Mouse (Mus musculus) liver, embryonic 12.5 days (tissue): ENCODE data around the gene Hoxb5. TPM values are rescaled to one million over a fixed set of nuclear protein-coding genes. Genes with fewer than 3 reads are reported as not detected.

ENCODE experiments used
- ATAC-seq: fragments of 200-750 bp; cut with Nextera tagmentation; 2 replicates; pipeline ENCODE4 v1.8.0; 2017; ENCODE audit warnings: moderate number of reproducible peaks, mild to moderate bottlenecking, moderate library complexity
- H3K27ac ChIP-seq: fragments of 300-500 bp; sonication (generic); 2 replicates; pipeline ENCODE4 v1.5.1; 2016; ENCODE audit warnings: mild to moderate bottlenecking
- H3K27me3 ChIP-seq: fragments of 300-500 bp; sonication (generic); replicated peaks from 2 replicates; pipeline ENCODE4 v1.6.1; 2016; ENCODE audit warnings: mild to moderate bottlenecking, moderate library complexity
- H3K36me3 ChIP-seq: fragments of 300-500 bp; sonication (generic); 2 replicates; pipeline ENCODE4 v1.6.1; 2016; ENCODE audit warnings: mild to moderate bottlenecking, moderate library complexity
- H3K4me1 ChIP-seq: fragments of 300-500 bp; sonication (generic); 2 replicates; pipeline ENCODE4 v1.6.1; 2016
- H3K4me2 ChIP-seq: fragments of 300-500 bp; sonication (generic); 2 replicates; pipeline ENCODE4 v1.6.1; 2016; ENCODE audit warnings: mild to moderate bottlenecking, moderate library complexity
- H3K4me3 ChIP-seq: fragments of 300-500 bp; sonication (generic); 2 replicates; pipeline ENCODE4 v1.5.1; 2016; ENCODE audit warnings: mild to moderate bottlenecking, moderate library complexity
- H3K9ac ChIP-seq: fragments of 300-500 bp; sonication (generic); 2 replicates; pipeline ENCODE4 v1.6.1; 2016; ENCODE audit warnings: mild to moderate bottlenecking, moderate library complexity
- H3K9me3 ChIP-seq: fragments of 300-500 bp; sonication (generic); replicated peaks from 2 replicates; pipeline ENCODE4 v1.6.1; 2016; ENCODE audit warnings: mild to moderate bottlenecking, moderate library complexity
- WGBS: fragments of 180-500 bp; shearing (Covaris S2); methylation state at CpG from one replicate; pipeline ENCODE4 v1.1.7; 2016; ENCODE audit not compliant: insufficient replicate concordance; 5-methylcytosine and 5-hydroxymethylcytosine counted together
- polyA plus RNA-seq: library from polyadenylated mRNA; unstranded; fragments of >200 nt; fragmentation: Nextera tagmentation; extraction: Ambion mirVana; gene quantifications from 2 replicates; pipeline ENCODE4 v1.2.1, GENCODE M21; 2016

Gene Hoxb5
- polyA plus RNA-seq, 1 experiment from 2014 or later = 1.5 TPM

DNA sequence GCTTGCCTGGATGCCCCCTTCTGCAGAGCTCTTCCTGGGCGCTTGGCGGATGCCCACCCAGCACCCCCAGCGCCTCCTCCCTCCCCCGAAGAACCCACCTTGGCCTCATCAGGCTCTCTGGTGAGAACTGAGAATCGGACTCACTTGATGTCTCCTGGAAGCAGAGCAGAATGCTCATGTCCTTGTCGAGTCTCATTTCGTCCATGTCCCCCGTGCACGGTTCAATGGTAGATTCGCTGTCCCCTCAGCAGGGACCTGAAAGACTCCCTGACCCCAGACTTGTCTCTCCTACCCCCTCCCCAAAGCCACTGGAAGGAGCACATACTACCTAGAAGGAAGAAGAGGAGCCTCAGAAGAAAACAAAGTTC lies 2.1 kb upstream of the Hoxb5 start:
- no peaks in the 10 kb centered on the region for H3K9me3 ChIP-seq
- 0 out of 2 replicates have a peak, but pooled peaks cover 7% of the 10 kb centered on the region for H3K4me1 ChIP-seq
- peaks cover 100% of the 10 kb centered on the region for H3K27me3 ChIP-seq
- ATAC-seq = no peak
- 20% methylated on average over 10 of the region's 10 CpGs for WGBS
- no peaks in the 10 kb centered on the region for H3K36me3 ChIP-seq
- H3K4me3 ChIP-seq = no peak overlapping the region
- no peak overlapping the region for H3K4me2 ChIP-seq
- no peak overlapping the region for H3K9ac ChIP-seq
- H3K27ac ChIP-seq = no peak overlapping the region

DNA sequence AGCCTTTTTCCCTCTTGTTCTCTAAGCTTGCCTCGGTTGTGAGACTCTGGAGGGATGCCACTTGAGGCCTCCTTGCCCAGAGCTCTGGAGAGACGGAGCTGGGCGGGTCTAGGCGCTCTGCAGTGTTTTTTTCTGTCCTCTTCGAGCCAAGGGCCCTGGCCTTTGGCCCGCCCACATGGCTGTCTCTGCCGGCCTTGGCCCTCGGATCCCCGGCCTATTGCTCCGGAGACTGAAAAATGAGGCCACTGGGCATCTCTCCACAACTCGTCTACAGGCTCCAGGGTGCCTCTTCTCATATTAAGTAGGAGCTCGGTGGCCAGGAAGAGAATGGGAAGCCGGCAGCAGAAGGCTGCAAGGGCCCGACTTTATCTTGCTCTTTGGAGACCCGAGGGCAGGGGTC lies 1.3 kb upstream of the Hoxb5 start:
- Histone ChIP-seq H3K9me3 (no peaks in the 10 kb centered on the region), H3K27ac (no peak overlapping the region)

DNA sequence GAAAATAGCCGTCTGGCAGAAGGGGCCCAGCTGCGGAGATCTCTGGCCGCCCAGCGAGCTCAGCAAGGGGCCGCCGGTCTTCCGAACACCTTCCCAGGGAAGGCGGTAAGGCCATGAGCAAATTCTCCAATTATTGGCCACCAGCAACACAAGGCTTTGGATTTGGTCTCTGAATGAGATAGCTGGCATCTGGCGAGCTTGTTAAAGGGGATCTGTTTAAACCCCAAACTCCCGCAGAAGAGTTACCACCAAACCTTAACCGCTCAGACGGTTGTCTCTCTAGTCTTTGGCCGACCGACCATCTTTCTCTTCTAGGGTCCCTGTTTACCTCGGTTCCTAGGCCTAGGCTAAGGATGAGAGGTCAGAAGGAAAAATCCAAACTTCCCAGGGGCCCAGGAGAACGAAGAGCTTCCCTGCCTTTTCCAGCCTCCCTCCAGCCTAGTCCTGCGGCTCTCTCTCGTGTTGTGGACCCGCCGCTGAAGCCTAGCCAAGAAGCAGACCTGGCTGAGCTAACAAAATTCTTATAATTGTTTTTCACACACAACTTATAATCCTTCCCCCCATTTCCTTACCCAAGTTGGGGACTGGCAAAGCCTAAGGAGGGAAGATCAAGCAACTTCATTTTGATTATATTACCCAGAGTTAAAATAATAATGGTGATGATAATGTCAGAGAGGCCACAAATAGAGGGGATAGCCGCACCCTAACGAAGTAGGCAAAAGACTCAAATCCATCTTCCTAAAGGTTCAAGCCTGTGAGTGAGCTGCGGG lies 570 bp upstream of the Hoxb5 start:
- 29% methylated on average over 23 of the region's 23 CpGs for WGBS
- H3K9me3 ChIP-seq = no peaks in the 10 kb centered on the region
- H3K36me3 ChIP-seq = no peaks in the 10 kb centered on the region
- peaks cover 100% of the 10 kb centered on the region for H3K27me3 ChIP-seq
- H3K4me1 ChIP-seq = 0 out of 2 replicates have a peak, but pooled peaks cover 7% of the 10 kb centered on the region
- no peak overlapping the region for H3K27ac ChIP-seq
- H3K4me2 ChIP-seq = no peak overlapping the region
- H3K4me3 ChIP-seq = no peak overlapping the region
- no peak for ATAC-seq
- H3K9ac ChIP-seq = no peak overlapping the region

More for the DNA sequence above, 1.3 kb upstream of the Hoxb5 start:
- no peak overlapping the region for H3K4me3 ChIP-seq
- H3K4me2 ChIP-seq = no peak overlapping the region
- 17% methylated on average over 15 of the region's 15 CpGs for WGBS
- H3K9ac ChIP-seq = no peak overlapping the region
- ATAC-seq = no peak
- H3K27me3 ChIP-seq = peaks cover 100% of the 10 kb centered on the region
- H3K4me1 ChIP-seq = 0 out of 2 replicates have a peak, but pooled peaks cover 7% of the 10 kb centered on the region
- H3K36me3 ChIP-seq = no peaks in the 10 kb centered on the region

DNA sequence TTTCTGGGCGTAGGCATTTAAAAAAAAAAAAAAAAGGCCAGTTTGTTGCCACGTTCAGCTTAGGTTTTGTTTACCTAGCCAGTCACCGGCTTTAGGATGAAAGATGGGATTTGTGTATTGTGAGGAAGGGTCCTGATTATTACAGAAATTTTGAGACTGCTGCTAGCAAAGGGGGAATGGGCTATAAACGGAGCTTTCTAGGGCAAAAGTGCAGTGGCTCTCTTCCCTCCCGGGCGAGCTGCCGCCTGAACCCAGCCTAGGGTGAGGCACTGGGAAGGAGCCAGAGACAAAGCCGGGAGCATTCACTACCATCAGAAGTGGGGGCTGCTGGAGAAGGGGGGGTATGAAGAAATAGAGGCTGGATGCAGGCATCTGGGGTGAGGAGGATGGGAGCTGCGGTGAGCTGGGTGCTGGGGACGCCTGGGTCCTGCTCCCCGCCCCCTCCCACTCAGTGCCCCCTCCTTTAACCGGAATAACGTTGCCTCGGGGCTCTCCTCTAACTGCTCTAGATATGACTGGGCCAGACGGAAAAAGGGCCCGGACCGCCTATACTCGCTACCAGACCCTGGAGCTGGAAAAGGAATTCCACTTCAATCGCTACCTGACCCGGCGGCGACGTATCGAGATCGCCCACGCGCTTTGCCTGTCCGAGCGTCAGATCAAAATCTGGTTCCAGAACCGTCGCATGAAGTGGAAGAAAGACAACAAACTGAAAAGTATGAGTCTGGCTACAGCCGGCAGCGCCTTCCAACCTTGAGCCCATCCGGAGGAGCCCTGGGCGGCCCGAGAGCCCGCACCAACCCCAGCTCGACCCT lies 1.5 kb downstream of the Hoxb5 start:
- no peak for ATAC-seq
- Histone ChIP-seq H3K27ac (no peak overlapping the region), H3K4me2 (peak overlapping the region; percentile 58), H3K27me3 (peaks cover 100% of the 10 kb centered on the region), H3K9me3 (no peaks in the 10 kb centered on the region), H3K36me3 (no peaks in the 10 kb centered on the region), H3K9ac (no peak overlapping the region), H3K4me3 (peak overlapping the region; percentile 27), H3K4me1 (0 out of 2 replicates have a peak, but pooled peaks cover 7% of the 10 kb centered on the region)
- 4% methylated on average over 38 of the region's 38 CpGs for WGBS

- Histone ChIP-seq H3K9me3 (no peaks in the 10 kb centered on the region), H3K27ac (no peak overlapping the region), H3K9ac (no peak overlapping the region), H3K4me3 (no peak overlapping the region), H3K36me3 (no peaks in the 10 kb centered on the region), H3K27me3 (peaks cover 100% of the 10 kb centered on the region), H3K4me2 (no peak overlapping the region), H3K4me1 (0 out of 2 replicates have a peak, but pooled peaks cover 3% of the 10 kb centered on the region)
- no peak for ATAC-seq
- WGBS = 54% methylated on average over 6 of the region's 6 CpGs
These were observed 2.5 kb downstream of the Hoxb5 start for GRCm38 (mm10) chr11:96305505-96306182.

DNA sequence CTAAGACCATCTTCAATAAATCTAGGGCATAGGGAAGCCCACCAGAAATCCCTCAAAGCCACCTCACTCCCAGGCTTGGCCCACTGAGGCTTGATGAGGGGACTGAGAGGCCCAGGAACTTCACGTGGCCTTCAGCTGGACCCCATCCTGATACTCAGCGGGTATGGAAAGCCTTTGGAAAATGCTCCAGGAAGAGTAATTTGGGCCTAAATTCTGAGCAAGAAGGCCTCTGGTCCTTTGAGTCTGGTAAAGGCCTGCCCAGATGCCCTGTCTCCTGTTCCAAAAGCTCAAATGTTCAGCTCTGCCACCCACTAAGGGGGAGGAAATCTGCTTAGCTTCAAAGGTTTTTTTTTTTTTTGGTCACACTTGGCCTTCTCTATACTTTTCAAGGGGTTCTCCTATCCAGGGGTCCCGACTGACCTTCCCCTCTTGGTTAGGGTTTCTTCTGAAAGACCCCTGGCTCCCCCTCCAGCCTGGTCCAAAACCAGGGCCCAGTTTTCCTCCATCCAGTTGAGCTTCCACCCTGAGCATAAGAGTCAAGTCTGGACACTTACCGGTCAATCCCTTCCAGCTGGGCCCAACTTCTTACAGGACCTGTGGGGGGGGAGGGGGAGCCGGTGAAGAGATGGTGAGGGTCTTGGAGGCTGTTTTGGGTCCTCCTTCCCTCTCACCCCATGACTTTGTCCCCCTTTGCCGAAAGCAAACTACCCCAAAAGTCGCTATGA lies 3.2 kb downstream of the Hoxb5 start:
- no peak for ATAC-seq
- Histone ChIP-seq H3K4me1 (0 out of 2 replicates have a peak, but pooled peaks cover 9% of the 10 kb centered on the region), H3K4me3 (no peak overlapping the region), H3K36me3 (no peaks in the 10 kb centered on the region), H3K9me3 (no peaks in the 10 kb centered on the region), H3K4me2 (no peak overlapping the region), H3K27ac (no peak overlapping the region), H3K9ac (no peak overlapping the region), H3K27me3 (peaks cover 100% of the 10 kb centered on the region)
- WGBS = 36% methylated on average over 7 of the region's 7 CpGs

DNA sequence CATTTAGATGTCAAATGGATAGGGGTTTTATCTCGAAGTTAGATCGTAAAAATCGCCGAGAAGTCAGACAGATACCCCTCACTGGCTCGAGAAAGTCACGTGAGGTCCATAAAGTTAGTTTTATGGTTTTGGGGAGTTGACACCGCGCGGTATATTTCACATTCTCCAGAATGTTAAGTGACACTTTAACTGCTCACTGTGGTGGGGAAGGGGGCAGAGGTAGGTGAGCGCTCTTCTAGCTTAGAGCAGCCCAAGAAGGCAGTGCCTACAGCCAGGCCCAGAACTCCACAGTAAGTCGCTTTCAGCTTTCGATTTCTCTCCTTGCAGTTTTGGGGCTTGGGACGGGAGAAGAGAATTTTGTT lies 3.8 kb downstream of the Hoxb5 start:
- H3K27me3 ChIP-seq = peaks cover 100% of the 10 kb centered on the region
- ATAC-seq = no peak
- no peak overlapping the region for H3K4me3 ChIP-seq
- no peak overlapping the region for H3K27ac ChIP-seq
- no peaks in the 10 kb centered on the region for H3K9me3 ChIP-seq
- no peak overlapping the region for H3K9ac ChIP-seq
- peaks cover 11% of the 10 kb centered on the region; the same call in 1 of the 2 replicates for H3K4me1 ChIP-seq
- no peak overlapping the region for H3K4me2 ChIP-seq
- 31% methylated on average over 13 of the region's 13 CpGs for WGBS
- no peaks in the 10 kb centered on the region for H3K36me3 ChIP-seq

DNA sequence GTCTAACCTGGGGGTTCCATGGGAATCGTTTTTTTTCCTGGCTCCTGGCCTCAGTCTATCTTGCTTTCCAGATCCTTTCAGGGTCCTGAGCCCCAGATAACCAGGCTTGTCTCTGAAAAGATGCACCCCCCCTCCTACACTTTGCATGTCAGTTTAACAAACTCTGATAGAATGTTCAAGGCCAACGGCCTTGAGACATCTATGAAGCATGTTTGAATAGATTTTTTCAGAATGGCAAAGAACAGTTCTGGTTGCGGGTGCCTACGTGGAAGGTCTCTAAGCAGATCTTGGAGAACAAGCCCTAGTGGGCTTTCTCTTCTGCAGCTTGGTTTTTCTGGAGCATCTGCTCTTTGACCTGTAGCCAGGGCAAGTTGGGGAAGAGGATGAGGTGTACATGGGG lies 5.6 kb downstream of the Hoxb5 start:
- no peak for ATAC-seq
- Histone ChIP-seq H3K9ac (no peak overlapping the region), H3K36me3 (no peaks in the 10 kb centered on the region), H3K27ac (no peak overlapping the region), H3K4me2 (no peak overlapping the region), H3K4me1 (peaks cover 12% of the 10 kb centered on the region; the same call in 1 of the 2 replicates), H3K27me3 (peaks cover 100% of the 10 kb centered on the region), H3K4me3 (no peak overlapping the region), H3K9me3 (no peaks in the 10 kb centered on the region)
- WGBS = 36% methylated on average over 4 of the region's 4 CpGs

DNA sequence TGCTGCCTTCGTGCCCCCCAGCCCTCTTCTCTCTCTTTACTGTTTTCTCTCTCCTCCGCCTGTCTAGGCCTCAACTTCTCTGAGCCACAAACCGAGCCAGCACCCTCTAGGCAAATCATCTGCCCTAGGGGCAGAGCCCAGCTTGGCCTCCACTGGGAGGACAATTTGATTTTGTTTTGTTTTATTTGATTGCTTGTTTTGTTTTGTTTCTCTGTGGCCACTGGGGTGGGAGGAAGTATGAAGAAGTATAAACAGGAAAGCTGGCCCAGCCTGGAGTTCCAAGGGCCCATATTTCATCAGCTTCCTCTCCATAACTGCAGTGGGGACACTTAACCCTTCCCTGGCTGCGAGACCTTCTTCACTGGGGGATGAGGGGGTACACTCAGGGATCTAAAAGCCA lies 6.2 kb downstream of the Hoxb5 start:
- Histone ChIP-seq H3K9ac (no peak overlapping the region), H3K4me2 (no peak overlapping the region), H3K36me3 (no peaks in the 10 kb centered on the region), H3K9me3 (no peaks in the 10 kb centered on the region), H3K4me1 (peaks cover 12% of the 10 kb centered on the region; the same call in 1 of the 2 replicates), H3K27me3 (peaks cover 100% of the 10 kb centered on the region), H3K27ac (no peak overlapping the region), H3K4me3 (no peak overlapping the region)
- WGBS = 21% methylated on average over 4 of the region's 4 CpGs
- no peak for ATAC-seq

GRCm38 (mm10) chr11:96310183-96310938 lies 7.2 kb downstream of the Hoxb5 start:
- peak overlapping the region; percentile 45 for H3K4me2 ChIP-seq
- no peak overlapping the region for H3K9ac ChIP-seq
- peaks cover 12% of the 10 kb centered on the region; the same call in 1 of the 2 replicates for H3K4me1 ChIP-seq
- no peaks in the 10 kb centered on the region for H3K9me3 ChIP-seq
- H3K36me3 ChIP-seq = no peaks in the 10 kb centered on the region
- ATAC-seq = no peak
- H3K4me3 ChIP-seq = no peak overlapping the region
- H3K27ac ChIP-seq = no peak overlapping the region
- peaks cover 100% of the 10 kb centered on the region for H3K27me3 ChIP-seq
- 28% methylated on average over 20 of the region's 20 CpGs for WGBS

- Histone ChIP-seq H3K4me2 (peak overlapping the region; percentile 45), H3K9ac (no peak overlapping the region), H3K9me3 (no peaks in the 10 kb centered on the region), H3K4me1 (peaks cover 12% of the 10 kb centered on the region; the same call in 1 of the 2 replicates), H3K27me3 (peaks cover 100% of the 10 kb centered on the region), H3K4me3 (peak overlapping the region; percentile 25), H3K27ac (no peak overlapping the region), H3K36me3 (no peaks in the 10 kb centered on the region)
- no peak for ATAC-seq
- WGBS = 15% methylated on average over 6 of the region's 6 CpGs
These were observed 8.0 kb downstream of the Hoxb5 start for GRCm38 (mm10) chr11:96311097-96311496.
